Mouse (Mus musculus) layer of hippocampus, adult 9-11 months (tissue): Measurements from ENCODE around the gene Slc47a2.
A peak's percentile ranks its signal among the peaks of the same experiment; 100 is the strongest.

Experiments used
- DNase-seq: peaks from one replicate; pipeline ENCODE4 v3.0.0; 2022

The Slc47a2 gene

DNA sequence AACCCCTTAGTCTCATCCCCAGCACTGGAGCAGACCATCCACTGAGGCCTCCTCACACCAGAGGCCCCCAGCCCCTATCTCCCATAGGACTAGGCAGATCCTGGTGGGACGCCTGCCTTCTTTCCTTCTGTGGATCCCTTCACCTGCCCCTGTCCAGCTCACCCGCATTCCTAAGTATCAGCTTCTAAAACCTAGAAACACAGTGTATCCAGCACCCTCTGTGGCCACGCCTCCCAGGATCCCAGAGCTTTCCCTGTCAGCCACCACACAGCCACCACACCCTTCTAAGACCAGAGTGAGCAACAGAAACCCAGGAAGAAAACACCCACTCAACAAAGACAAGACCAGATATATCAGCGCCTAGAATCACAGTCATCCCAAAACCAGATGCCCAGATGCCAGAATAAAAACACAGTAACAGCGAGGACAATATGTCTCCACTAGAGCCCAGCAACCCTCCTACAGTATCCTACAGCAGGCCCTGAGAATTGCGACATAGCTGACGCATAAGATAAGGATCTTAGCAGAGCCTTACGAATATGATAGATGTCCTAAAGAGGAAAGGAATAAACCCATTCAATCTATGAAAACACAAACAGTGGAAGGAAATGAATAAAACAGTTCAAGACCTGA, 64.1 kb downstream of the Slc47a2 start:
- DNase-seq: no peak

DNA sequence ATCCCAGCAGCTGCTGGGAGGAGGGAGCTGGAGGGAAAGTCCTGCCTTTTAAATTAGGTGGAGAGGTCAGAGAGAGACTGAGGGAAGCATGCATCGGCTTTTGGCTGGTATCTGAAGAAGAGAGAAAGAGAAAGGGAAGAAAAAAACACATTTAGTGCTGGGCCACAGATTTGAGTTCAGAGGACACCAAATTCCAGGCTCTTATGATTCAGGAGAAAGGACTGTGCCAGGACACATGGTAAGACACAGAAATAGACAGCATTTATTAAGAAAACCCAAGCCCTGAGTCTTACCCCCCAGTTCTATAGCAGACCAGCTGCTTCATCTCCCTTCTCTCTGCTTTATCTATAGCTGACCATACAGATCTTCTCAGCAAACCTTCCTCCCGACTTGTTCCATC, 64.7 kb downstream of the Slc47a2 start:
- no peak for DNase-seq

DNA sequence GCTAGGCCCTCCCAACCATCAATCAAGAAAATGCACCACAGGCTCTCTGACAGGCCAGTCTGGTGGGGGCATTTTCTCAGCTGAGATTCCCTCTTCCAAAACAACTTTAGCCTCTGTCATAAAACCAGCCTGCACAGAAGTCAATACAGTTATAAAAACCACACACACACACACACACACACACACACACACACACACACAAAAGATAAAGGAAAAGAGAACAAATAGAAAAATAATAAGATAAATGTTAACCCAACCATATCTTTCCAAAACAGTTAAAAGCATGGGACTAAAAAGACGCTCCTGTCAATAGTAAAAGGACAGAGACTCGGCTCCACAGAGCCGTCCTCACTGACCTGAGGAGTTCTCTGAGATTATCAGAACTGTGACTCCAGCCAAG, 66.2 kb downstream of the Slc47a2 start:
- DNase-seq: no peak

DNA sequence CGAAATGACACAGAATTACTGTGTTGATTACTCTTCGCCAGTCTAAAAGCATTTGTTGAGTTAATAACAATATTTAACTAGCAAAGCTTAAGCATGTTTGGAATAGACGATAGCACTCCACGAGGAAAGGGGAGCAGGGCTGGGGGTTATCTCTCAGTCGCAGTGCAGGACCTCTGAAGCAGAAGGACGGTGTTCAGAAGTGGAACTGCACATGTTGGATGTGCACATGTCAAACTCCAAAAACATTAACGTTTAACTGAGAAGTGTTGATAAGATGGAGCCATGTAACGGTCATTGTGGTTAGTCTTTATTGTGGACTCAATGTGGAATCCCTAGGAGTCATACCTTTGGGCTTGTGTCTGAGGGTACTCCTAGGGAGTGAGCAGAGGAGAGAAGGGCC, 67.6 kb downstream of the Slc47a2 start:
- no peak for DNase-seq

DNA sequence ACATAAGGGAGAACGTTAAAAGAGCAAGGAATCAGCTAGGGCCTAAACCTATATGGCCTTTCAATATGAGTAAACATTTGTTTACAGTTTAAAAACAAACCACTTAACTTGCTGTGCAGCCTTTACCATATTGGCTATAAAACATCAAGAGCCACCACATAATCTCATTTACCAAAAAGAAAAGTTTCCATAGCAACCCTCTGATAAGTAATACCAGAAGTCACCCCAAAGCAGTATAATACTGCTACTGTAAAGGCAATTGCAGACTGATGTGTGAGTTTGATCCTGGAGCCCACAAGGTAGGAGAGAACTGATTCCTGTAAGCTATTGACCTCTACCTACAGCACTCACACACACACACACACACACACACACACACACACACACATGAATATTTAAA, 68.2 kb downstream of the Slc47a2 start:
- DNase-seq: no peak

DNA sequence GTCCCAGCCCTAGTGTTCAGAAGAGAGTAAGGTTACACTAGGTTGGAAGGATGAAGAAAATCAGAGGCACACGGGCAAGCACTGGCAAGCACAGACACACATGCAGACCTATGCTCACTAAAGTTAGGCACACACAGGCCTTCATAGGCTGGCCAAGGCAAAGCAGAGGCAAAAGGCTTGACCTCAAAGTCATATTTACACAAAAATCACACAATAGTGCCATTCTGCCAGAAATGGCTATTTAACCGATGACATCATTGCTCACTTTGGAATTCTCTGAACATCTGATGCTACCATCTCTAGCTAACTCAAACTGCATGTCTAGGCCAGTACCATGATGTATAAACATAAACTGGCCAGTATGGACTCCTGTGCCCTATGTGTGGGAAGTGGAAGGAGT, 68.7 kb downstream of the Slc47a2 start:
- DNase-seq: no peak

DNA sequence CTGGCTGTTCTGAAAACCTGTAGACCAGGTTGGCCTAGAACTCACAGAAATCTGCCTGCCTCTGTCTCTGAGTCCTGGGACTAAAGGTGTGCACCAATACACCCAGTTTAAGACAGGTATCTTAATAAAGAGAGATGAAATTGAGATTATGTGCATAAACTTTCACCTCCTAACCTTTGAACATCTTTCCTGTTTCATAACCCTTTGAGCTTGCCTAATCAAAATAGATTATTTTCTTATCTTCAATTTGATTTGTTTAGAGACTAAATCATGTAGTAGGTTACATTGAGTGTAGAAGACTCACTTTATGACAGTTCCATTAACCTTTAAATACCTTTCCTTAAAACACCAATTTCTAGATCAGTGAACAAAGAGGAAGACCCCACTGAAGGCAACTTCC, 71.0 kb downstream of the Slc47a2 start:
- no peak for DNase-seq

DNA sequence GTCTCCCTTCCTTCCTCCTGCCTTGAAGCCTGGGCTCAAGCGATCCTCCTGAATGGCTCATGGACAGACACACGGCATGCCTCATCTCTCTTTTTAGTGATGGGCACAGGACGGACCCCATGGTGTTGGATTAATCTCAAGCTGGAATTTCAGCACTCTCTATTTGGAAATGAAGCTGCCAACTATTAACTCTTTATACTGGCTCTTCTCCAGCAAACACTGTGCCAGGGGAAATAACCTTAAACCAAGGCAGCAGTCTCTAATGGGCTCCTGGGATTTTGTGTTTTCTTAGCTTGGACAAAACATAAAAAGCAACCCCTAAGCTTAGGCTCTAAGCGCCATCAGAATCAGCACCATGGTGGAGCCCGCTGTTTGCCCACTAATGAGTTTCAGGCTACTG, 72.3 kb downstream of the Slc47a2 start:
- DNase-seq: no peak

DNA sequence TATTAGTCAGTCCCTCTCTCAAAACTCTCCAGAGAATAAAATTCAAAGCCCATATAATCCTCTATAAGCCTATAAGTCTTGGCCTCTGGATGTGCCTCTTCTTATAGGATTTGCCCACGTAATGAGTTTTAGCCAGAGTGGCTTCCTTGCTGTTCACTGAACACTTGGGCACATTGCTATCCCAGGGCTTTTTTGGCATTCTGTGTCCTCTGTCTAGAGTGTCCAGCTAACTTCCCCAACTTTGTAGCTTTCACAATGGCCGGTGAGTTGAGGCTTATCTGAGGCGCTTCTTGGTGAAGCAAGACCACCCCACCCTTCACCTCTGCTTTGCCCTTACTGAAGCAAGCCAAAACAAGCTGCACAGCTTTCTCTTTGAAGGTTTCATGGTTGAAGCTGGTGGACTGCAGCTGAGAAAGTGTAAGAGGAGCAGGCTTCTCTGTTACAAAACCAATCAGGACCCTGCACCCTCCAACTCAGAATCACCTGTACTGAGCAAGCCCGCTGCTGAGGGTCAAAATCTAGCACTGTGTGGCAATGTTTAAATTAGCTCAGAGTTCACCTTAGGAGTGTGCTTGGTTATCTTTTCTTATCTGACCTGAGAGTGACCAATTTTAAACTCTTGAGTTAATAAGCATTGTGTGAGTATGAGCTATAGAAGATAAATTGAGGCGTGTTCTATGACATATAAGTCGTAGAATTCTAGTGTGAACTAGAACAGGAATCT, 73.9 kb downstream of the Slc47a2 start:
- DNase-seq: no peak

DNA sequence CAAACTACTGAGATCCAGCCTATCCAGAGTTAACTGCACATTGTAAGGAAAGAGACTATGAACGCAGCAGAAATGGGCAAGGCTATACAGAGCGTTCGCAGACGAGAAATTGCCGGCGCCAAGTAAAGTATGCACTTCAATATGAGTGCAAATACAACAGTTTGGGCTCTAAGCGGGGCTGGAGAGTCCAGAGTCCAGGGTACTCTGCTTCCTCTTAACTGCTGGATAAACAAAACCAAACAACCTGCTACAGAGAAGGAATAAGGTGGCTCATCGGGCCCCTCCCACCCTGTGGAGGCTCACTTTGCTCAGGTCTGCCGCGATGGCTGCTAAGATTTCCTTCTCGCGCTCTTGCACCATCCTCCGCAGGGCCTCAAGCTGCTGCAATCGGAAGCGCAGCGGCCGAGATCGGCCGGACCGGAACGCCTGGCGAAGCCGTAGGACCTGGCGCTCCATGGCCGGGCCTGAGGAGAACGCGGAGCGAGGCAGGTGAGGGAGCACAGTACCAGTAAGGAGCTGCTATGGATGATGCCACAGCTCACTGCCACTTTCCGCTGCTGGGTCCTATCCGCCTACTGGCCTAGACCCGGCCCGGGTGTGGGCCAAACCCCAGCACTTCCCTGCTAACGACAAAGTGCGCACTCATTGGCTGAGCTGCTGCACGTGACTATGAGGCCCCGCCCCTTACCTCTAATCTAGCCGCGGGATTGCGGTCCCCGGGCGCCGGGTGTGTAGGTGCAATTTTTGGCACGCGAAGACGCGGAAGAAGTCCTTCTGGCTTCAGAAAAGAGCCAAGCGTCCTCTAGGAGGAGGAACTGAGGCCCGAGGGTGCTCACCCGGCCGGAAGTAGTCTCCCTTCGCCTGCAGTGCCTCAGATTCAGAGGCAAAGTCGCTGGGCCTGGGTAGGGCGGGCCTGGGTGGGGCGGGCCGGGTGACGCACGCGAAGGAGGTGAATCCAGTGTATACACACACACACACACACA, 75.8 kb downstream of the Slc47a2 start, which contains the start of gene Aldh3a2:
Gene Aldh3a2 (minus strand): TSS at position 914 of the 983 bp plus-strand sequence.
- peak; percentile 93 for DNase-seq

DNA sequence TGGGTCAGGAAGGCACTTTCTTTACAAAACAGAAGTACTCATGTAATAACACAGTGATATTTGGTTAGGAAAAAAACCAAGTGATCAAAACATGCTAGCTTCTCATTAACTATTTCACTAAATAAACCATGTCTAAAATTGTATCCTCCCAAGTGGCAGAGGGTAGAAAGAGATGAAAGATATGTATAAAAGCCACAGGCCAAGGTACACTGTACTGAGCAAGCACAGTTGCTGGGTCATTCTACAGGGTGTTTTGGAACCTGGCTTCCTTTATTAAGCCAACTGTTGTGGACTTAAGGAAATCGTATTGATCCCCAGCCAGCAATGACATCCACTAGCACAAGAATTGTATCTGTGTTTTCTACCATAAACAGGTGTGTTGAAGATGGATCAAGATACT, 78.8 kb downstream of the Slc47a2 start:
- DNase-seq: no peak

DNA sequence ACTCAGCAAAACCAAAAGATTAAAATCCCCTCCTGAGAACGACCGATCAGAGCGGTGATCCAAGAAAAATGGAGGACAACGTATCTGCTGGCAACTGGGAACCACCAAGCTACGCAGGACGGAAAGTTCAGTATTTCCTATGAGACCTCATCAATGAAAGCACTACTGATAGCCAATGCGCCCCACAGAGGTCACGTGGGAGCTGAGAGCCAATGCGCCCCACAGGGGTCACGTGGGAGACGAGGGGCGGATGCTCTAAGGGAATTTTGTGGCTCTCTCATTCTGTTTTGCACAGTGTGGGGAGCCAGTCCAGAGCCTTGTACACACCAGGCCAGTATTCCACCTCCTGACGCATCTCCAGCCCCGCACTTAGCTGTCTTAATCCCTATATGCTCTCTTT, 80.1 kb downstream of the Slc47a2 start:
- no peak for DNase-seq

DNA sequence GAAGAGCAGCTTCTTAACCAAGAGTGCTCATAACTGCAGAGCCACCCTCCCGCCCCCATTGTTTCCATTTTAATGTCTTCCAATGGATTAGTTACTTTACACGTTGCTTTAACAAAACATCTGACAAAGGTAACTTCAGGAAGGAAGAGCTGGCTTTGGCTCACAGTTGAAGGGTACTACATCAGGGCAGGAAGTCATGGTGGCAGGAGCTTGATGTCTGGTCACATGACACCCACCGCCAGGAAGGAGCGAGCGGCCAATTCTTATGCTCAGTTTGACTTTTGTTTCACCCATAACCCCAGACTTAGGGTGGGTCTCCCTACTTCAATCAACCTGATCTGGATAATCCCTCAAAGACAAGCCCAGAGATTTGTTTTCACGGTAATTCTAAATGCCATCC, 83.6 kb downstream of the Slc47a2 start:
- DNase-seq: no peak

DNA sequence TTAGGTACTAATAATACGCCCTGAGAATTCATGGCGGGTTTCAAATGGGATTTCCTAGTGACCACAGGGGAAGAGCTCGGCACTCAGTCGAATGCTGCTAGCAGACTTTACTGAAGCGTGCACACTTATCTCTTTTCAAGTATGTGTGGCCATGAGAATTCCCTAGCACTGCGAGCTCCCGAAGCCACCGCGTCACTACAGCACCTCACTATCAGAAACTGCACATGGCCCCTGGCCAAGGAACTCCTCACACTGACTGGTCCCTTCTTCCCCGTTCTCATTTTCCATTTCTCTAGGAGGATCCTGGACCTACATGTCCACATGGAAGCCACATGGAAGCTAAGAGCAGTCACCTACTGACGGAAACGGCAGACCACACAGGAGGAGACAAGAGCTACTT, 89.9 kb downstream of the Slc47a2 start:
- DNase-seq: no peak

DNA sequence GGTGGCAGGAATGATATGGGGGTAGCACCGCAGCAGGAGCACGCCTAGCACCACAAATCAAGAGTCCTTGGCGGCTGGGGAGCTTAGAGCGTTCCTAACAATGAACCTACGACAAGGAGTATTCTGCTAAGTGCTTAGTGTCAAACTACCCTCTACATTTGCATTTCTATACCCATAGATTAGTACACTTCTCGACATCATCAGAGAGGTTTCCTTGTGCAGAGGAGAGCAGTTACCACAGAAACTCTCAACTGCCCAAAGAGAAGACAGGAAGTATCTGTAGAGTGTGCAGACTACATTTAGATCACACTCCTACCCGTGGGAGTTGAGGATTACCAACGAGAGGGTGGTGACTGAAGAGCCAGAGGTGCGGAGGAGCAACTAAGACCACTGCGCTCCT, 90.9 kb downstream of the Slc47a2 start:
- no peak for DNase-seq
